Mouse (Mus musculus) liver, adult 2 months (tissue): ENCODE data around the gene Gpr152.

Source experiments
- CTCF ChIP-seq: fragments of 200-500 bp; IDR thresholded peaks from 2 replicates; pipeline ENCODE4 v1.5.1; 2011; ENCODE audit warnings: low read depth, low read length, control low read depth
- POLR2A ChIP-seq: fragments of 200-500 bp; IDR thresholded peaks from 2 replicates; pipeline ENCODE4 v1.6.1; 2011; ENCODE audit warnings: low read length, control low read depth; ENCODE audit not compliant: insufficient read depth; ENCODE audit errors: extremely low read depth

DNA sequence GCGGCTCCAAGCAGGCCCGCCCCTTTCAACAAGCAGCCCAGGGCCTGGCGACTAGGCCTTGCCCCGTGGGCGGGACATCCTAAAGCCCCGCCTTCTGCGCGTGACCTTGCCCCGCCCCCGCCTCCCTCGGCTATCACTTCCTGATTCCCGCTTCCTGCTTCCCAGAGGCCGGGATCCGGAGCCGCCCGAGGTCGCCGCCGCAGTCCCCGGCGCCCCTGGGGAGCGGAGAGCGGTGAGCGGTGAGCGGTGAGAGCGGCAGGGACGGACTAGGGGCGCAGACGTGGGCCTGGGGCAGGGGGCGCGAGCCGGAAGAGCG, 8.9 kb downstream of the Gpr152 start, which contains the start of gene Coro1b:
- peak; percentile 93; the same call in 1 of the 2 replicates for TF ChIP-seq POLR2A
- TF ChIP-seq CTCF, result no peak
